26 mouse cellular contexts compared by ENCODE assay signal in genomic region chr1:30903480-30904218, GRCm38 (mm10). TPM values are rescaled to one million over a fixed set of nuclear protein-coding genes. Genes with fewer than 3 reads are reported as not detected.
DNase-seq lines count a peak whose midpoint lies in the region; ATAC-seq and TF ChIP-seq lines count a peak whose summit lies in the region.
"Had no signal": no experiment of that assay in that cellular context is flagged by ENCODE, and none has a peak within 500 bp of the region (broad histone marks: within the 10 kb centered on the region; RNA-seq: fewer than 3 reads in every experiment).

No protein-coding gene starts in this region.

- no peaks in the 10 kb centered on the region for H3K27me3 ChIP-seq in heart, embryonic 11.5 days (ENCODE audit: control insufficient read depth, insufficient read depth, low read length)
- no peaks in the 10 kb centered on the region for H3K27me3 ChIP-seq in liver, embryonic 16.5 days (ENCODE audit: control insufficient read depth, insufficient read depth, low read depth, low read length)
- H3K27me3 ChIP-seq in liver, embryonic 12.5 days (replicated peaks) = no peaks in the 10 kb centered on the region
- H3K27me3 ChIP-seq: CH12.LX; embryonic facial prominence, embryonic 12.5 days; forebrain, embryonic 13.5 days; forebrain, embryonic 15.5 days had no signal

- ATAC-seq in heart, embryonic 11.5 days (replicated peaks; ENCODE audit: insufficient number of reproducible peaks, low FRiP score, low TSS enrichment) = no peak
- ATAC-seq in liver, embryonic 16.5 days (ENCODE audit: low read depth) = peak; percentile 74
- ATAC-seq in liver, embryonic 12.5 days = no peak
- ATAC-seq: activated CD4-positive, CD25-positive, alpha-beta regulatory T cell, adult 4 months; CD4-positive, CD25-positive, alpha-beta regulatory T cell, adult 4 months; forebrain, embryonic 13.5 days; forebrain, embryonic 15.5 days; forebrain, postnatal 0 days had no signal

- no peaks in the 10 kb centered on the region for H3K9me3 ChIP-seq in heart, embryonic 11.5 days (replicated peaks; ENCODE audit: control insufficient read depth, low read length)
- H3K9me3 ChIP-seq in liver, embryonic 16.5 days (replicated peaks; ENCODE audit: control insufficient read depth, low read length) = no peaks in the 10 kb centered on the region
- no peaks in the 10 kb centered on the region for H3K9me3 ChIP-seq in liver, embryonic 12.5 days (replicated peaks)
- H3K9me3 ChIP-seq: embryonic facial prominence, embryonic 10.5 days; embryonic facial prominence, embryonic 12.5 days; forebrain, embryonic 13.5 days; forebrain, embryonic 15.5 days; G1E had no signal

- H3K9ac ChIP-seq in heart, embryonic 11.5 days (ENCODE audit: low read depth, low read length) = no peak overlapping the region
- H3K9ac ChIP-seq in liver, embryonic 16.5 days (ENCODE audit: low read depth, low read length) = no peak overlapping the region
- H3K9ac ChIP-seq in liver, embryonic 12.5 days = no peak overlapping the region
- H3K9ac ChIP-seq: embryonic facial prominence, embryonic 12.5 days; forebrain, embryonic 13.5 days; forebrain, embryonic 15.5 days; forebrain, postnatal 0 days had no signal

- no peak overlapping the region for H3K4me2 ChIP-seq in heart, embryonic 11.5 days
- H3K4me2 ChIP-seq in liver, embryonic 16.5 days (ENCODE audit: low read depth, low read length) = no peak overlapping the region
- no peak overlapping the region for H3K4me2 ChIP-seq in liver, embryonic 12.5 days
- H3K4me2 ChIP-seq: embryonic facial prominence, embryonic 12.5 days; forebrain, embryonic 13.5 days; forebrain, embryonic 15.5 days had no signal

- TF ChIP-seq CTCF in gastrocnemius, adult 2 months (IDR thresholded peaks at IDR 0.05) = no peak

- H3K27ac ChIP-seq in heart, embryonic 11.5 days (ENCODE audit: low read depth, low read length) = no peak overlapping the region
- H3K27ac ChIP-seq in liver, embryonic 16.5 days (ENCODE audit: low read length) = no peak overlapping the region
- H3K27ac ChIP-seq in liver, embryonic 12.5 days = no peak overlapping the region
- H3K27ac ChIP-seq in gastrocnemius, adult 2 months = no peak overlapping the region
- H3K27ac ChIP-seq: embryonic facial prominence, embryonic 10.5 days; embryonic facial prominence, embryonic 12.5 days; forebrain, embryonic 13.5 days; forebrain, embryonic 15.5 days had no signal

- H3K4me1 ChIP-seq in heart, embryonic 11.5 days (ENCODE audit: control insufficient read depth, insufficient read depth, low read length) = no peaks in the 10 kb centered on the region
- no peaks in the 10 kb centered on the region; the same call in 1 of the 2 replicates for H3K4me1 ChIP-seq in liver, embryonic 16.5 days (ENCODE audit: control insufficient read depth, low read depth, low read length)
- no peaks in the 10 kb centered on the region for H3K4me1 ChIP-seq in liver, embryonic 12.5 days
- H3K4me1 ChIP-seq: embryonic facial prominence, embryonic 10.5 days; embryonic facial prominence, embryonic 12.5 days; forebrain, embryonic 13.5 days; forebrain, embryonic 15.5 days had no signal

- no peak overlapping the region for H3K4me3 ChIP-seq in heart, embryonic 11.5 days (ENCODE audit: low read depth, low read length)
- no peak overlapping the region for H3K4me3 ChIP-seq in liver, embryonic 16.5 days (ENCODE audit: low read depth, low read length)
- H3K4me3 ChIP-seq in liver, embryonic 12.5 days = no peak overlapping the region
- no peak overlapping the region for H3K4me3 ChIP-seq in gastrocnemius, adult 2 months
- H3K4me3 ChIP-seq: embryonic facial prominence, embryonic 10.5 days; embryonic facial prominence, embryonic 12.5 days; forebrain, embryonic 13.5 days; forebrain, embryonic 15.5 days had no signal

- WGBS in heart, embryonic 11.5 days (ENCODE audit: insufficient replicate concordance) = 85% methylated on average over 3 of the region's 3 CpGs
- WGBS in liver, embryonic 16.5 days (ENCODE audit: insufficient replicate concordance) = 50% methylated on average over 3 of the region's 3 CpGs
- 67% methylated on average over 3 of the region's 3 CpGs for WGBS in liver, embryonic 12.5 days (ENCODE audit: insufficient replicate concordance)

- no peaks in the 10 kb centered on the region for H3K36me3 ChIP-seq in heart, embryonic 11.5 days (ENCODE audit: control insufficient read depth, insufficient read depth, low read length)
- H3K36me3 ChIP-seq in liver, embryonic 16.5 days (ENCODE audit: control insufficient read depth, insufficient read depth) = no peaks in the 10 kb centered on the region
- no peaks in the 10 kb centered on the region for H3K36me3 ChIP-seq in liver, embryonic 12.5 days
- H3K36me3 ChIP-seq: embryonic facial prominence, embryonic 10.5 days; embryonic facial prominence, embryonic 12.5 days; forebrain, embryonic 15.5 days; G1E had no signal

- intact Hi-C loops in gastrocnemius, adult 2 months (cut with DNase I) = no loop called here

- DNase-seq in heart, adult 11 months = peak; percentile 37
- peak; percentile 13 for DNase-seq in 3134 (ENCODE audit: extremely low read depth, insufficient read length, low spot score)
- DNase-seq in Muller cell, postnatal 12 days (ENCODE audit: inconsistent ontology term) = peak; percentile 16
- no peak for DNase-seq in gastrocnemius, postnatal 10 days
- no peak for DNase-seq in gastrocnemius, adult 2 months
- DNase-seq: adrenal gland, adult 8-10 months; adrenal gland, postnatal 14 days; adrenal gland, postnatal 36 days; B cell, adult 2 months; cerebellum, adult 11-12 months; cerebellum, adult 2 months; cerebellum, adult 9-10 months; cerebellum, postnatal 10 days; cerebellum, postnatal 25 days; forebrain, postnatal 0 days had no signal

RNA-seq across cellular contexts. Expression of gene Phf3, which starts 29.9 kb away (rescaled TPM):
- 26.4 and 39.4 TPM in 2 replicates for polyA plus RNA-seq in heart, embryonic 11.5 days (2014; fragmentation: Nextera tagmentation; extraction: Ambion mirVana)
- 11.3 and 12.5 TPM in 2 replicates for polyA plus RNA-seq in liver, embryonic 16.5 days (2015; fragmentation: Nextera tagmentation; extraction: Ambion mirVana)
- 24.1 and 25.0 TPM in 2 replicates for polyA plus RNA-seq in liver, embryonic 12.5 days (2016; fragmentation: Nextera tagmentation; extraction: Ambion mirVana)
- total RNA-seq in gastrocnemius, postnatal 10 days (2021) = 10 to 100 TPM; 32.5 to 40.0 TPM
- total RNA-seq in gastrocnemius, adult 2 months (2021) = 10 to 100 TPM; 33.1 to 34.5 TPM

Comparison
In these comparisons a context has a peak if more than half of its experiments do, and no peak if none do; other contexts are left out.
1. DNase-seq: peak in heart, adult 11 months (single experiment), 3134 (single experiment) and Muller cell, postnatal 12 days (single experiment); none in gastrocnemius, postnatal 10 days (single experiment) and gastrocnemius, adult 2 months (single experiment).